Mouse (Mus musculus) hindbrain, embryonic 11.5 days (tissue): ENCODE measurements at regions not wholly inside any gene's neighbourhood (a gene's known extent, or its start where the extent isn't known, plus 50 kb on each side); places are given as distances from the start of the nearest gene placed in this dataset.

Experiments
- ATAC-seq: fragments of 200-750 bp; cut with Nextera tagmentation; 2 replicates; pipeline ENCODE4 v1.8.0; 2017; ENCODE audit warnings: mild to moderate bottlenecking, moderate TSS enrichment, moderate library complexity; ENCODE audit not compliant: low FRiP score
- DNase-seq: peaks from one replicate; pipeline ENCODE4 v3.0.0-alpha.2; 2015; ENCODE audit warnings: low spot score
- H3K27ac ChIP-seq: fragments of 300-500 bp; sonication (generic); 2 replicates; pipeline ENCODE4 v1.5.1; 2014; ENCODE audit warnings: mild to moderate bottlenecking, low read depth, low read length
- H3K27me3 ChIP-seq: fragments of 300-500 bp; sonication (generic); 2 replicates; pipeline ENCODE4 v1.6.1; 2014; ENCODE audit warnings: mild to moderate bottlenecking, low read length, moderate library complexity, mixed read lengths; ENCODE audit not compliant: control insufficient read depth, insufficient read depth
- H3K36me3 ChIP-seq: fragments of 300-500 bp; sonication (generic); 2 replicates; pipeline ENCODE4 v1.6.1; 2014; ENCODE audit warnings: mild to moderate bottlenecking, low read length, moderate library complexity, mixed read lengths; ENCODE audit not compliant: control insufficient read depth, insufficient read depth
- H3K4me1 ChIP-seq: fragments of 300-500 bp; sonication (generic); replicated peaks from 2 replicates; pipeline ENCODE4 v1.6.1; 2014; ENCODE audit warnings: low read length, mixed read lengths; ENCODE audit not compliant: control insufficient read depth, insufficient read depth
- H3K4me2 ChIP-seq: fragments of 300-500 bp; sonication (generic); replicated peaks from 2 replicates; pipeline ENCODE4 v1.6.1; 2014; ENCODE audit warnings: mild to moderate bottlenecking, low read depth, low read length
- H3K4me3 ChIP-seq: fragments of 300-500 bp; sonication (generic); 2 replicates; pipeline ENCODE4 v1.5.1; 2014; ENCODE audit warnings: low read depth, low read length
- H3K9ac ChIP-seq: fragments of 300-500 bp; sonication (generic); 2 replicates; pipeline ENCODE4 v1.6.1; 2014; ENCODE audit warnings: low read depth, low read length
- H3K9me3 ChIP-seq: fragments of 300-500 bp; sonication (generic); 2 replicates; pipeline ENCODE4 v1.6.1; 2016; ENCODE audit warnings: low read length; ENCODE audit not compliant: control insufficient read depth
- WGBS: fragments of 180-500 bp; shearing (Covaris S2); extraction: QIAGEN DNeasy Blood & Tissue Kit; methylation state at CpG from one replicate; pipeline ENCODE4 v1.1.7; 2014; 5-methylcytosine and 5-hydroxymethylcytosine counted together

GRCm38 (mm10) chr11:65322877-65323440, 53.2 kb upstream of the Myocd start:
- H3K9ac ChIP-seq: no peak overlapping the region
- ATAC-seq (no peak), DNase-seq (no peak)
- no peak overlapping the region for H3K27ac ChIP-seq
- H3K27me3 ChIP-seq: no peaks in the 10 kb centered on the region
- no peaks in the 10 kb centered on the region for H3K9me3 ChIP-seq
- H3K4me1 ChIP-seq: no peaks in the 10 kb centered on the region
- no peak overlapping the region for H3K4me3 ChIP-seq
- 83% methylated on average over 4 of the region's 4 CpGs for WGBS
- H3K36me3 ChIP-seq: no peaks in the 10 kb centered on the region
- H3K4me2 ChIP-seq: no peak overlapping the region
